7 mouse cellular contexts compared by ENCODE assay signal in the genomic region with DNA sequence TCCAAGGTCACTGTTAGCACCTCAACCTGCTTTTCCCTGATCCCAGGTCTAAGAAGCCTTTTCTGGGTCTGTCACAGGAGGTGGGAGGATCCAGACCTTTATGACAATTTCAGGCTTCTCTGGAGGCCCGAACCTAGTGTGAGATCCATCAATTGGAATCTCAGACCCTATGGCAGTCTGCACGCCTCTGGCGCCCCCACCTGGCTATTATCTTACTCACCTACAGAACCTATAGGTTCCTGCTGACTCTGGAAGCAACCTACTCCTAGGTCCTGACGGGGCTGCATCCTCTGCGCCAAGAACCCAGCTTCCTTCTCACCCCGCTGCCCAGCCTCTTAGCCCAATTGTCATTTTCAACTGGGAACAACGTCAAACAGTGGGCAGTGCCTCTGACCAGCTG. TPM values are rescaled to one million over a fixed set of nuclear protein-coding genes. Genes with fewer than 3 reads are reported as not detected.
A peak's percentile ranks its signal among the peaks of the same experiment; 100 is the strongest.
DNase-seq lines count a peak whose midpoint lies in the region; ATAC-seq and TF ChIP-seq lines count a peak whose summit lies in the region.

No protein-coding gene starts in this region.

- no peak overlapping the region for H3K4me3 ChIP-seq in layer of hippocampus, adult 2 months

- no peak overlapping the region for H3K27ac ChIP-seq in layer of hippocampus, adult 2 months

- peak; percentile 75 for TF ChIP-seq CTCF in layer of hippocampus, adult 2 months (conservative IDR thresholded peaks at IDR 0.05)

- ATAC-seq in common myeloid progenitor, adult 5-6 weeks (replicated peaks; ENCODE audit: low read depth, poor library complexity, severe bottlenecking), result peak; percentile 66

- DNase-seq in layer of hippocampus, adult 2 months (ENCODE audit: low spot score in 2 of 2), result no peak
- DNase-seq in layer of hippocampus, adult 18-20 months (ENCODE audit: low spot score in 2 of 2), result no peak
- DNase-seq in MN1 (ENCODE audit: low spot score), result peak; percentile 68
- DNase-seq in lung, postnatal 25 days (ENCODE audit: low spot score), result peak; percentile 34
- no peak for DNase-seq in right cerebral cortex, postnatal 25 days
- DNase-seq in left cerebral cortex, adult 8-10 months (ENCODE audit: low spot score in 2 of 2), result no peak

RNA-seq across cellular contexts. Expression of a gene that starts 10.7 kb away (rescaled TPM):
- not detected for total RNA-seq in layer of hippocampus, adult 2 months (2021)
- not detected for total RNA-seq in layer of hippocampus, adult 18-20 months (2021)
- total RNA-seq in common myeloid progenitor, adult 5-6 weeks (2017), result not detected in 2 replicates
- total RNA-seq in left cerebral cortex, adult 8-10 months (2022), result not detected

RNA-seq across cellular contexts. Expression of a gene that starts 13.1 kb away (rescaled TPM):
- total RNA-seq in layer of hippocampus, adult 2 months (2021), result 100 to 1,000 TPM; 541 to 735 TPM
- 100 to 1,000 TPM; 572 to 608 TPM for total RNA-seq in layer of hippocampus, adult 18-20 months (2021)
- 4.1 TPM in 1 of 2 replicates, not detected in the other for total RNA-seq in common myeloid progenitor, adult 5-6 weeks (2017)
- 1,000 to 10,000 TPM; 1,862 to 2,386 (median 2,226) TPM for total RNA-seq in left cerebral cortex, adult 8-10 months (2022)

RNA-seq across cellular contexts. Expression of a gene that starts 17.6 kb away (rescaled TPM):
- total RNA-seq in layer of hippocampus, adult 2 months (2021), result 100 to 1,000 TPM; 109 to 120 TPM
- 100 to 1,000 TPM; 114 to 115 TPM for total RNA-seq in layer of hippocampus, adult 18-20 months (2021)
- 16.6 and 21.4 TPM in 2 replicates for total RNA-seq in common myeloid progenitor, adult 5-6 weeks (2017)
- total RNA-seq in left cerebral cortex, adult 8-10 months (2022), result 100 to 1,000 TPM; 105 to 121 (median 113) TPM

RNA-seq across cellular contexts. Expression of a gene that starts 18.6 kb away (rescaled TPM):
- 1 to 10 TPM in 1 of 2 experiments, under 1 TPM in 1; 0.97 to 1.5 TPM for total RNA-seq in layer of hippocampus, adult 2 months (2021)
- 1 to 10 TPM; 1.3 to 2.1 TPM for total RNA-seq in layer of hippocampus, adult 18-20 months (2021)
- total RNA-seq in common myeloid progenitor, adult 5-6 weeks (2017), result 0.19 and 2.7 TPM in 2 replicates
- 1 to 10 TPM in 3 of 4 experiments, under 1 TPM in 1; 0.86 to 1.9 (median 1.6) TPM for total RNA-seq in left cerebral cortex, adult 8-10 months (2022)

RNA-seq across cellular contexts. Expression of a gene that starts 22.1 kb away (rescaled TPM):
- 10 to 100 TPM; 55.7 to 62.1 TPM for total RNA-seq in layer of hippocampus, adult 2 months (2021)
- total RNA-seq in layer of hippocampus, adult 18-20 months (2021), result 10 to 100 TPM; 56.7 to 61.3 TPM
- total RNA-seq in common myeloid progenitor, adult 5-6 weeks (2017), result 19.8 and 29.1 TPM in 2 replicates
- 10 to 100 TPM; 67.2 to 88.0 (median 78.1) TPM for total RNA-seq in left cerebral cortex, adult 8-10 months (2022)

Comparison
In these comparisons a context has a peak if more than half of its experiments do, and no peak if none do; other contexts are left out.
1. DNase-seq: peak in MN1 (single experiment) and lung, postnatal 25 days (single experiment); none in layer of hippocampus, adult 2 months (0 of 2), layer of hippocampus, adult 18-20 months (0 of 2), right cerebral cortex, postnatal 25 days (single experiment) and left cerebral cortex, adult 8-10 months (0 of 2).
2. RNA of a gene that starts 13.1 kb away (total RNA-seq): 1,862 to 2,386 TPM in left cerebral cortex, adult 8-10 months, 541 to 735 TPM in layer of hippocampus, adult 2 months and 572 to 608 TPM in layer of hippocampus, adult 18-20 months; 4.1 TPM in common myeloid progenitor, adult 5-6 weeks; every median in the first group is over 100 times any median in the second.